Mouse (Mus musculus): ENCODE results near the gene Parp6.

DNA sequence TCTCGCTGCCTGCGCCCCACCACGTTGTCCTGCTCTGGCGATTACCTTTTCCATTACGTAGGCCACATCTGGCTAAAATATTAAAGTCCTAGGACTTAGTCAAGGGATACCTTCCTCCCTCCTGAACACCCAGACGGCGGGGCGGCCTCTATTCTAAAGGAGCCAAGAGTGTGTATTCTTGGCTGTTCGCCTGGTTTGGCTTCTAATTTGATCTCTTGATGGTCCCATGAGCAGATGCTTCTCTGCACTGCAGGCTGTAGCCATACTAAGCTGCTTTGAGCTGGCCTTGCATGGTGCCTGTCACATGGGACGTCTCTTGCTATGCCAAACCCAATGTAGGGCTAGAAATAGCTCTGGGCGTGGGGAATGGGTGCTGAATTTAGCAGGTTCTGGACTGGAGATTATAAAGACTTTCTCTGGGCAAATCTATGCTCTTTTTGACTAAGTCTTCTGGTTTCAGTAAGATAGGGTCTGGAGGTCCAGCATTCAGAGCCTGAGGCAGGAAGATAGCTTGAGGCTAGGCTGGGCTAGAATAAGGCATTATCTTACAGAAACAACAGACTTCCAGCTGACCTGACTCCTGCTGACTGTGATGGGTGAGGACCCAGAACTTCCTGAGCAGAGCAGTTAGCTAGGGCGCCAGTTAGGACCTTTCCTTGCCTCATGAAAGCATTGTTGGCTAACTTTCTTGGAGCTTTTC lies 55.3 kb downstream of the Parp6 start:
- no peak for TF ChIP-seq CTCF (IDR thresholded peaks at IDR 0.05; ENCODE audit: borderline replicate concordance, control insufficient read depth, extremely low read depth, insufficient read depth, low read length, poor library complexity)
- no peak for TF ChIP-seq POLR2A (IDR thresholded peaks at IDR 0.05; ENCODE audit: control insufficient read depth, extremely low read depth, insufficient read depth, low read length, poor library complexity)

Data from thymus, adult 2 months (tissue).